Mouse (Mus musculus) heart, adult 18-20 months (tissue): Measurements from ENCODE around the gene Slpi. TPM values are rescaled to one million over a fixed set of nuclear protein-coding genes. Genes with fewer than 3 reads are reported as not detected.

Experiments
- DNase-seq, 2 experiments: peaks; one replicate each; pipeline ENCODE4 v3.0.0; 2021 to 2022; ENCODE audit warnings: mixed read lengths in 1 of 2
- long read RNA-seq, 2 experiments: library from polyadenylated mRNA; stranded (forward); transcript quantifications; one replicate each; pipeline ENCODE4 v2.0.0; 2021
- total RNA-seq, 2 experiments: library from RNA; stranded (reverse); gene quantifications; 2 replicates each; pipeline ENCODE4 v1.2.3; 2021

Slpi gene
- 10 to 100 TPM; 12.2 to 21.3 TPM for total RNA-seq
- long read RNA-seq, experiment 1, partial matches to known transcripts: 0 of 4 reads
- long read RNA-seq, experiment 1, other reads (novel, unspliced or antisense): 0 of 4 reads
- long read RNA-seq, experiment 2, transcript Slpi-201 (4 exons, 876 nt): major isoform, 5 of 5 reads
- long read RNA-seq, experiment 2, partial matches to known transcripts: 0 of 5 reads
- long read RNA-seq, experiment 2, other reads (novel, unspliced or antisense): 0 of 5 reads

DNA sequence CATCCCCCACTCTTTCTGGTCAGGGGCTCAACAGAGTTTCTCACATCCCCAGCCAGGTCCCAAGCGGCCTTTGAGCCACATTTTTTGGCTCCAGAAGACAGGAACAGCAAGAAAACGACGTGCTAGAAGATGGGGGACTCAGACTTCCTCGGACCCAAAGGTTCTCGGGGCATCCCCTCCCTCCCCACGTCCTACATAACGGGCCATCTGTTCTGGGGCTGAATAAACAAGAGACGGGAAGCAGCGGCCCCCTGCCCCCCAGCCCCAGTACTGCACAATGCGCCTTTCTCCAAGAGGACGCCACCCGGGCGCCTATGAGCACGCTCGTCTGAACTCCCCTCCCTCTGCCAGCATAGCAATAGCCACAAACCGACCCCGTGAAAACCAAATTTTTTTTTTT, at the start of gene Slpi:
Slpi (minus strand) TSS at position 76 of the 400 bp plus-strand sequence.
- no peak for DNase-seq

DNA sequence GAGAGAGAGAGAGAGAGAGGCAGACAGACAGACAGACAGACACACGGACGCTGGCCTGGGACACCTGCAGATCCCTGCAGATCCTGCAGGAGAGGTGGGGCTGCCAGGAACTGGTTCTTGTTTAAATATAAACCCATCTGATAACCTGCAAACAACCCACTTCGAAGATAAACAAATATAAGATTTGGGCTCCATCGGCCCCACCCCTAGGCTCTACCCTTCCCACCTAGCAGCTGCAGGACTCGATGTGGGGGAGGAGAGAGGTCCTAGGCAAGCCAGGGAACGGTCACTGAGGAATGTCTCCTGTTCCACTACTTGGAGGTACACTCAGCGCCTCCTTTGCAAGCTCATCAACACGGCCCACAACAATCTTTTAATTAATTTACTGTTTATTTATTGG, 49.4 kb upstream of the Slpi start:
- DNase-seq: no peak

DNA sequence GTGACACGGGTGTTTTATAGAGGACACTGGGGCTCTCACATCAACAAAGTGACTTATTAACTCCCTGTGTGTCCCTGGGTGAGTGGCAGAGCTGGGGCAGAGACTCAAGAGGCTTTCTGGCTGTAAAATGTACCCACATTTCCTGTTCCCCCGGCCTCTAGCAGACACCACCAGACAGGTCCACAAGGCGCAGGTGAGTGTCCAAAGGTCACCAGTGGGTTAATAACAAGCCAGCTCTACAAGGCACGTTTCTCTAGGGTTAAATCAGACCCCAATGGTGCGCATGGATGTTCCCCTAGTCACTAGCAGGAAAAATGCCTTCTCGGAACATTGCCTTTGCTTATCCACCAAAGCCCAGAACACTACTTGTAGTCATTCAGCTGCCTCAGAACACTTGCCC, 48.8 kb upstream of the Slpi start:
- DNase-seq: no peak

DNA sequence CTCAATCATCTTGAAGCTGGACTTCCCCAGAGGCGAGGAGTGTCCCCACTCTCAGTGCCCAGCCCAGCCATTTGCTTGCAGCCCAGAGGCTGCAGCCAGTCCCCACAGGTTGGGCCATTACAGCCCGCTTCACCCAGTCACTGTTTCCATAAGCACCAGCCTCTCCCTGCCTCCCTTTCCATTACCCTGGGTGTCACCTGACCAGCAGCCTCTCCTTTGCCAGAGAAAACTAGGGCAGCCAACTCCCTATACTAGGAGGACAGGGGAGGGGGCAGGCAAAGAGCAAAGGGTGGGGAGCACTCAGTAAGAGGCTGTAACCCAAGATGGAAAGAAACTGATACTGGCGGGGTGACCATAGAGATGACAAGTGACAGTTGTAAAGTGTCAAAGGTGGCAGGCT, 48.1 kb upstream of the Slpi start:
- DNase-seq: peak; percentile 51 to 61

DNA sequence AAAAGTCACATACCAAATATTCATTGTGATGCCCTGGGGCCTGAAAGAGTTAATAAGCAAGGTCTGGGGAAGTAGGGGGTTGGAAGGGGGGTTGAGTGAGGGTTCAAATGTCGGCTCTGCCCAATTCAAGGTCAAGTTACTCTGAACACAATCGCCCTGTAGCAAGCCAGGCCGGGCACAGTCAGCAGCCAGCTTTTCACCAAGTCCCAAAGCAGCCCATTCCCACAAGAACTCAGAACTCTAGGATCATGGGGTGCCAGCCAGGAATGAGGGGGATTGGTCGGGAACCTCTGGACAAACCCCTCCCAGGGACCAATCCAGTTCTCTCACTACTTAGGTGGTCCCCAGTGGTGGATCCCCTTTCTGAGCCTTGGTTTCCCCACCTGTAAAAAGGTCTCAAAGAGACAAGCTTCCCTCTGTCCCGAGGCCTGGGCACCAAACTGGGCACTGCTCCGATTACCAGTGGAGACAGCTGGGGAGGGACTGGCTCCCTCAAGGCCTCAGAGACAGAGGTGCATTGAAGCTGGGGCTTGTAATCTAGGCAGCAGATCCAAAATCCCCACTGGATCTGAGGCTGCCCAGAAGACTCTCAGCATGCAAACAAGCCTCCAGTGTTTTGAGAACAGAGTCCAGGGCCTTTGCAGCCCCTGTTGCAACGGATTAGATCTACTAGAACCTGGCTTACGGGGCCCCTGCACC, 47.5 kb upstream of the Slpi start:
- no peak for DNase-seq

DNA sequence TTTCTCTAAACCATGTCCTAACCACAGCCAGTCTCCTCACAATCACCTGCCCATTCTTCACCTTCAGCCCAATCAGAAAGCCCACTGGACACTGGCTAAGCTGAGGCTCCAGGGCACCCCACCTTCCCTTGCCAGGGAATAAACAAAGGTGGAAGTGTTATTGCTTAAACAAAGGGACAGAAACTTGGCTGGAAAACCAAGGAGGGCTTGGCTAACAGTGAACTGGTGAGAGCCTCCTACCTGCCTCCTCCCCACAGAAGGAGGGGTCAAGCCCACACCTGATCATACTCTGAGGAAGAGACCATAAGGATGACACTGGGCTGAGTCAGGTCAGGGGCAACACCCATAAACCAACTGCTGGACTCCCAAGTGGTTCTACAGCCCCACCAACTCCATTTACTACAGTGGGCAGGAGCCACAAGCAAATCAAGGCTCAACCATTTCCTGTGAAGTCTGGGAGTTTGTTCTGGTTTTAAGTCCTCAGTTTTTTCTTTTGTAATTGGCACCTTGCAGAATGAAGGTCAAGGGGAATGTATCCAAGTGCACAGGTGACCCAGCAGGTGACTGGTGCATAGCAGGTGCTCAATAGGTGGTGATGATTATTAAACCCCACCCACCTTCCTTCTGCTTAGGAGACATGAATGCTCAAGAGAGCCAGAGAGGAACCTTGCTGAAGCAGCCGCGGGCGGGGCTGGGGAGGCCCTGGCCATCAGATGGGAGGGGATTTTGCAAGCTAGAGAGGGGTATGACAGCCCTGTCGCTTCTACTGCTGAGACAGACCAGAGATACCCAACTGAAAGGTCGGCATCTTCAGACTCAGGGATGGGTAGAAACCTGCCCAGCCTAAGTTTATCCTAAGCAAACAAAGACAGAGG, 46.6 kb upstream of the Slpi start:
- DNase-seq: no peak

DNA sequence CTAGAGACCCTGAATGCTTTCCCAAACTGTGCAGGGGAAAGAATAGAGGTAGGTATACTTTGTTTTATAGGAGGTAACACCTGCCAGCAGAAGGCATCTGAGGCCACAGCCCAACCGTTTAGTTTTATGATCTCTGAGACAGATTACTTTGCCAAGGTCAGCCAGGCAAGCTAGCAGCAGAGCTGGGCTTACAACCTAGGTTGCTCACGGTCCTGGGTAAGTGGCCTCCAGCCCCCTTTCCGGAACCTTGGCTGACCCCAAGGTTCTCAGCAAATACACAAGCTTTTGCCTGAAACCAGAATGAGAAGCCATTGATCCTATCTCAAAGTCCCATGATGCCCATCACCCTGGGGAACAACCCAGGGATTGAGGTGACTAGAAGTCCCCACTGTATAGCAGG, 45.8 kb upstream of the Slpi start:
- DNase-seq: no peak

DNA sequence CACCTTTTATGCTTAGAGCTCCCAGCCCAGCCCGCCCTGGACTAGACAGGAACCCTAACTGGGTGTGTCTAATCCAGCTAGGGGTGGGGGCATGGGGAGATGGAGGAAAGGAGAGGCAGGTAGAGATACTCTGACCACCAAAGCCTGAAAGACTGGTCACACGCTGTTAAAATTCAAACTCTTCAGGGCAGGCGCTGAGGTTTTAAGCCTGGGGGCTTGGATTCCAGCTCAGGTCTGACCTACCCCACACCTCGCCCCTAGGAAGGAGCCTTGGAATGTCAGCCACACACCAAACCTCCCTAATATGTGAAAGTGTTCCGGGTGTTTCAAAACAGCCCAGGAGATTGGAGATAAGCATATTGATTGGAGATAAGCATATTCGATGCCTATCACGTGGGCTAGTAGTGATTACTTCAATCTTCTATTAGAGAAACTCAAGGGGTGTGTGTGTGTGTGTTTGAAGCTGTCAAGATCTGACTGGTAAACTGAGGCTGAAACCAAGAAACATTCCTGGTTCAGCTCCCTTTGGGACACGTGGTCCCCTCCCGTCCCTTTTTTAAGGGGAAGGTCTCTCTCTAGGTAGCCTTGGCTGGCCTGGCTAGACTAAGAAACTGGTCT, 44.5 kb upstream of the Slpi start:
- no peak for DNase-seq

DNA sequence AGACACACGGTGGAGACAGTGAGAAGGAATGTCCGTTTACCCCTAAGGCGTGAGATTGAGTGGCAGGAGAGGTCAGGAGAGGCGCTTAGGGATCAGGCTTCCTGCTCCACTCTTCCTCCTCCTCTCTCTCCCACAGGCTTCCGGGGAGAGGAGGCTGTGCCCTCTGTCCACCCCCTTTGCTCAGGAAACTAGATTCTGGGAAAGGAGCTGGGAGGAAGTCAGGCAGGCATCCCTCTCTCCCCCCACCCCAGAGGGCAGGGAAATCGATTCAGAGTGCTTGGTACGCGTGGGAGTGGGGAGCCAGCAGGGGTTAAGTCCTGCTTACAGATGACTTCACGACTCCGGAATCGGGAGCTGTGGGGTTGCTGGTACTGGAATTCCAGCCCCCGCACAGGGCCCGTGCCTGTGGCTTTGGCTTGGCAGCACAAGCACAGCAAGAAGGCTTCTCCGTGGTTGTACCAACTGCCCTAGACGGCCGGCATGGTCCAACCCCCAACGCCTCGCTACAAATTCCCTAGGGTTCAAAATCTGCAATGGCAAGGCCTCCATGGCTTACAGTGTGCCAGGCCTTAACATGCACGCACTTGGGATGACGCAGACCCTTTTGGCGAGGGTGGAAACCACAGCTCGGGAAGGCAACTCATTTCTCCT, 43.8 kb upstream of the Slpi start:
- DNase-seq: peak; percentile 39 to 45

DNA sequence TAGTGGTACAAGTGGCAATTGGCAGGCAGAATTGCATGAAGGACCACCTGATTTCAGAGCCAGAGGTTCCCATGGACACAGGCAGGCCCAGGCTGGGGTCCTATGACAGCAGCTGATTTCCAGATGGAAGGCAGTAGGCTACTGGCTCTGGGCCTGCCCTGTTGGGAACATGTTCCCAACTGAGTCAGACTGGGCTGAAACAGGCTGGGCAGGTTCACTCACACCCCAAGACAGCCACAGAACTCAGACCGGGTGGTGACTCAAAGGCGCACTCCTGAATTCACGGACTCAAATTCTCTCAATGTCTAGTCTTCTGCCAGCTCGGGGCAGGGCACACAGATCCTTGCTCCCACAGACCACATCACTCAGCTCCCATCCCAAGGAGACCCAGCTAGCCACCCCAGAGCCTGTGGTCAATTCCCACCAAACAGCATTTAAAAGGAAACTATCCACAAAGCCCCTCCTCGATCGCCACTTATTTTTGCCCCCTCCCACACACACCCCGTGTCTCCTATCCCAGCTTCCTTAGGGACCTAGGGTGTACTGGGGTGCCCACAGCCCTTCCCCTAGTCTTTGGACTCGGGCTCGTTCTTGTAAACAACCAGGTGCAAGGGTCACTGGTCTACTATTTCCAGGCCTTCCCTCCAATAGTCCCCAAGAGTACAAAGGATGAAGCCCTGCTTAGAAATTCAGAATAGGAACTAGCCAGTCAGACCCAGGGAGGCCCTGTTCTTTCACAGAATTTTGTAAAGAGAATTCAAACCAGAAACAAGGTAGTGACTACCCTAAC, 43.0 kb upstream of the Slpi start:
- DNase-seq: peak; percentile 22 to 42

DNA sequence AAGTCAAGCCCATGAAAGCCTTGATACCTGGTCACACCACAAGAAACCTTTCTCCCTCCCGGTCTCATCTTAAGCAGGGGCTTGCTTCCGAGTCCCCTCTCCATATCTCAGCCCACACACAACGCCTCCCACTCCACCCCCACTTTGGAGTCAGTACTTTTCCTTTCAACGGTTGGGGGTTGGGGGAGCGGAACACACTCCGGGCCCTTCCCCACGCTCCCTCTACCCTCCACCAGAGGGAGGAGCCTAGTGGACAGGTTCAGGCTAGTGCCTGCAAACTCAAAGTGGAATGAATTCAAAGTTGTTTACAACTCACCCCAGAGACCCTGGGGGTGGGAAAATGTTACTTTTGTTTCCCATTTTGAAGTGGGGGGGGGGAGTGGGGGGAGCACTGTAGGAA, 41.8 kb upstream of the Slpi start:
- no peak for DNase-seq

DNA sequence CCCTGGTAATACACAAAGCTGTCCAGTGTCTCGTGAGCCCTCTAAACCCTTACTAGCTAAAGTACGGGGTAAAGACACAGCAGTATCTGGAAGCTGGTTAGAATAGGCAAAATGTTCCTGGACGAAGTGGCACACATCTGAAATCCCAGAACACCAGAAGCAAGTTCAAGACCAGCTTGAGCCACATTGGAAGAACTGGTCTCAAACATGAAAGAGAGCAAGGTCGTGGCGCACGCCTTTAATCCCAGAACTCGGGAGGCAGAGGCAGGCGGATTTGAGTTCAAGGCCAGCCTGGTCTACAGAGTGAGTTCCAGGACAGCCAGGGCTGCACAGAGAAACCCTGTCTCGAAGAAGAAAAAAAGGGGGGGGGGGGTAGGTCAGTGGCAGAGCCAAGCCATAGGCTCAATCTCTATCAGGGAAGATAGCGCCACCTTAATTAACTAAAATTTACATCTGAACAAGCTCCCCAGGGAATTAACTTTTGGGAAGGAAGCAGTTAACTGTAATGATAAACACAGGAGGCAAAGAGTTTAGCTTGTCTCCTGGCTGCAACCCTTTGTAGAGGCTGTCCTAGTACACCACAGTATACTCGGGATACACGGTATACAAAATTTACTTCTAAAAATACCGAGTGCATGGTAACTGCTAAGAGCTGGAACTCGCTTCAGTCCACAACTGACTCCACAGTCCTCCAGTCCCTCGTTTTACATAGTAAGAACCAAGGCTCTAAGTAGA, 41.2 kb upstream of the Slpi start:
- no peak for DNase-seq

DNA sequence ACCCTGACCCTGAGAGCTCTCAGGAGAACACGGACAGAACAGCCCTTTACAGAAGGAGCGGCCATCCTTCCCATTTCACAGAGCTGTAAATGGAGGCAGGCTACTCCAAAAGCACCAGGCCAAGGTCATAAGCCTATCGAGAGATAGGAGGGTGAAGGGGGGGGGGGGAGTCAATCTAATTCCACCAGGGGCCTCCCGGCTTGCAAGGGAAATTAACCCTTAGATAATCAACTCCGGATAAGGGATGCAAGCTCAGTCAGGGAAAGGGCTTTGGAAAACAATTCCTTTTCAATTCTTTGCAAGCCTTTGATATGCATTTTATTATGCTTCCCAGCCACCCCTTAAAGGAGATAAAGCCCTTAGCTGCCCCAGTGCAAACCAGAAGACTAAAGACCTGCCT, 39.6 kb upstream of the Slpi start:
- DNase-seq: no peak

DNA sequence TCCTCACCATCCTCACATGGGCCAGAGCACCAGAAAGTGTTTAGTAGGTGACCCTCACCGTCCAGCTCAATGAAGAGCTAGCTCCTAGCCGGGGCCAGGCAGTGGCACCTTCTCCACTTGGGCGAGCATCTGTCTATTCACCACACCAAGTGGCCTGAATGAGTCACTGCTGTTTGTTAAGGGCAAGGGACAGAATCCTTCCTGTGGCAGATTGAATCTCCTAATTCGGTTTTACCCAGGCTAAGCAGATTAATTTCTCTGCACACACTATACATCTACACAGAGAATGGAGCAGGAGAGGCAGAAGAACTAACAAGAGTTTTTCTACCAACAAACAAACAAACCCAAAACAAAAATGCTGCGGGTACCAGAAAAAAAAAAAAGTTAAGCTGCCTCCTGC, 38.1 kb upstream of the Slpi start:
- DNase-seq: no peak

DNA sequence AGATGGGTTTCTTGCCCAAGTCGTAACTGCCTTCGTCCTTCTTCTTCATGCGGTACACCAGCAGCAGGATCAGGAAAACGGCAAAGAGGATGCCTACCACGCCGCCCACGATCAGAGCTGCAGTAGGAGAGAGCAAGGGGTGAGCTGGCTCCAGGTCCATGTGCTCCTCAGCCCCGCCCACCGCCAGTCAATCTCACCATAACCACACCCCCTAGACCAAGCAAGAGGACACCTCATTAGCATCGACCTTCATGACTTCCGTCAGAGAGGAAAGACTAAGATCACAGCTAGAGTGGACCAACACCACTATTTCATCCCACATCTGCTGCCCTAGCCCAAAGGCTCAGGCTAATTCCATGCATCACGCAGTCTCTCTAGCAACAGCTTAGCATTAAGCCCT, 37.2 kb upstream of the Slpi start:
- no peak for DNase-seq

DNA sequence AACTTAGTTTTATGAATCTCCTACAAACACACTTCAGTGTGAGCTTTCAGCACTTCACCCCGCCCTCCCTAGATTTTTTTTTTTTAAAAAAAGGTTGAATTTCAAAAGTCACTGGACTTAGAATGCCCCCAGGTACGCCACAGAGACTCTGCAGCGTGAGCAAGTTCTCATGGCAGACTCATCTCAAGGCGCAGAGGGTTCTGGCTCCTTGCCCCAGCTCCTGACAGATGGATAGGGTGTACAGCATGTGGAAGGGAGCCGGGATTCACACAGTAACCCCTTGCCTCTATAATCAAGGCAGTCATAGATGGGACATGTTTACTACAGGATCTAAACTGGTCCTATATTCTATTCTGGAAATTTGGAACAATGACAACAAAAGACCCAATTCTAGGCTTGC, 36.5 kb upstream of the Slpi start:
- no peak for DNase-seq

DNA sequence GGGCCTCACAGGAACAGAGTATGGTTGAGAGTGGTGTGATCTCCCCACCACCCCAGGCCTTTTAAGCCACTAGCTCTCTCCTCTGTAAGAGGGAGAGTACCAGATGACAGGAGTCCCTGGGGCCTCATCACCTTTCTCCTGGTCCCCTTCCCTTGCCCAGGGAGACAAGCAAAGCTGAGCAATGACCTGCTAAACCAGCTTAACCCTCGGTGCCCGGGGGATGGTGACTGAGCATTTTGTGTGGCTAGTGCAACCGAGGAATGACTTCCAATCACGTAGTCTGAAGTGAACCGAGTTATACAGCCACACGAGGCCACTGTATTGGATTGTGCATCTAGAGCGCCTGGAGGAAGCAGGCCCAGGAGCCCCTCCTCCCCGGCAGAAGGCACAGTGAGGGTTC, 35.5 kb upstream of the Slpi start:
- no peak for DNase-seq

DNA sequence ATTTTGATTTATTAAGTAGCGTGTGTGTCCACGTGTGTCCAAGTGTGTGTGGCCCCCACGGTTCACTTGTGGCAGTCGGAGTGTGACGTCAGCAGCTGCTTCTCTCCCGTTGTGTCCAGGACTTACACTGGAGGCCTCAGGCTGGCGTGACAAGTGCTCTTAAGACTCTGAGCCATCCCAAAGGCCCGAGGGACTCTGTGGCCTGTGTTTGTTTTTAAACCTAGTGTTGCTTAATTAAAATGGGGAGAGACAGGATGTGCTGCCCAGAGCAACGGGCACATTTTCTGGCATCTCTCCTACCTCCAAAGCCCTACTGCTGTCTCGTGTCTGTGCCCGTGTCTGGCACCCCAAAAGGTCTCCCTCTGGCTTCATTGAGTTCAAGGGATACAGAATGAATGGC, 34.6 kb upstream of the Slpi start:
- no peak for DNase-seq

DNA sequence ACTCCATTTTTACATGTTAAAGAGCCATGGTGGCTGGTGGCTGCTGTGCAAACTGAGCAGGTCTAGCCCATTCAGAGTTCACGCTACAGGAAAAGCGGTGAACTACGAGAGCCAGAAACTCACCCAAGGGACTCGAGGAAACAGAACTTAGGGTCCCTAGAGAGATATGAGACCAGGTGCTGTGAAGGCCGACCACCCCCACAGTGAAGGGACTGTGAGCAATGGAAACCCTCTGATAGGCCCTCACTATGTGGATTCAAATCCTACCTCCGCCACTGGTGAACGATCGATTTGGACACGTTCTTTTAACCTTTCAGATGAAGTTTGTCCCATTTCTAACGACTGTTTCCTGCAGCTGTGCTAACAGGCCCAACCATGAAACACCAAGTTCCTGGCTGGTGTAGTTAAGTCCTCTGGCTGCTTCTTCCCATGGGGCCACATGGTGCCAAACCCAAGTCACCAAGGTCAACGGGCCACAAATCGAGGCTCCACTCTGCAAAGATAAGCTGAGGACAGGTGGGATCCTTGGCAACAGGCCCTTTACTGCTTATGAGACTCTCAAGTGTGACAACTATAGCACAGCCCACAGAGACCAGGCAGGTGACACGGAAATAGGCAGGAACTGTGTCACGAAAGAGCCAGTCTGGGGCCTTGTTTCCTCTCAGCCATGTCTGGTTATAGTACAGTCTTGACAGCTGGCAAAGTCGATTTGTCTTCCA, 33.9 kb upstream of the Slpi start:
- DNase-seq: no peak

DNA sequence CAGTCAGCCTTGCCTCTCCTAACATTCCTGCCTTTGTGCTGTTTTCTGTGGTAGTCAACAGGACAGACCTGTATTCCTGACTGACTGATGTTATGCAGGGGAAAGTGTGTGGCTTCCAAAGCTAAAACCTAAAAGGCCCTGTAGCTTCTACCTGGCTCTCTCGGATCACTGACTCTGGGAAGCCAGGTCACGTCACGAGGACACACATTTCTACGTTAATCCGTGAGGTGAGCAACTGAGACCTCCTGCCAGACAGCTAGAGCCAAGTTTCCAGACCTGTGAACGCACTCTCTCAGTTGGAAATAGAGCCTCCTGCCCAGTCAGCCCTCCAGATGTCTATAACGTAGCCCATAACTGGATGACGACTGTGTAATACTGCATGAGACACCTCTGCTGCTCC, 33.1 kb upstream of the Slpi start:
- no peak for DNase-seq
